Mouse (Mus musculus): ENCODE results near the gene Col25a1. TPM values are rescaled to one million over a fixed set of nuclear protein-coding genes. Genes with fewer than 3 reads are reported as not detected.

Col25a1 gene
- polyA plus RNA-seq, 1 experiment from 2014 or later, result 7.9 TPM

DNA sequence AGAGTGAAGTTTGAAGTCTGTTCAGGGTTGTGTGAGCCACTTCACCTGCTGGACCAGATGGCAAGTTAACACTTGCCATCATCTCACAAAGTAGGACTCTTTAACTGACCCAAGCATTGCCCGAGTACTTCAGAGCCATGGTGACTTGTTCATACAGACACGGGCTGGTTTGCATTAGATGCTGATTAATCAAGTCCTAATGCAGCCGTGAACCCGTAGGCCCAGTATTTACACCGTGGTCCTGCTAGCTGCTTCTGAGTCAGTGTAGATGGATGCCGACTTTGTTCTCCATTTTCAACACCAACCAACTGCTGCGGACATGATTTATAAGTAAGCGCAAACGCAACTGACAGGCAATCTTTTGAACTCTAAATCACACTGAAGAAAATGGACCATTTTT lies 287.6 kb downstream of the Col25a1 start:
- no peak overlapping the region for H3K9ac ChIP-seq (replicated peaks; ENCODE audit: low read depth, low read length)
- H3K36me3 ChIP-seq (ENCODE audit: control insufficient read depth, insufficient read depth, low read length), result no peaks in the 10 kb centered on the region
- no peak overlapping the region for H3K4me2 ChIP-seq (replicated peaks; ENCODE audit: low read depth, low read length)
- no peak for ATAC-seq (ENCODE audit: insufficient number of reproducible peaks, insufficient read depth, low FRiP score, low read depth)
- no peaks in the 10 kb centered on the region for H3K27me3 ChIP-seq (ENCODE audit: control insufficient read depth, insufficient read depth, low read length)
- H3K4me3 ChIP-seq (ENCODE audit: low read depth, low read length), result no peak overlapping the region
- 53% methylated on average over 9 of the region's 9 CpGs for WGBS
- no peak overlapping the region for H3K27ac ChIP-seq (ENCODE audit: low read length)
- H3K4me1 ChIP-seq (ENCODE audit: control insufficient read depth, insufficient read depth, low read length), result no peaks in the 10 kb centered on the region
- H3K9me3 ChIP-seq (ENCODE audit: control insufficient read depth, low read depth, low read length), result no peaks in the 10 kb centered on the region

DNA sequence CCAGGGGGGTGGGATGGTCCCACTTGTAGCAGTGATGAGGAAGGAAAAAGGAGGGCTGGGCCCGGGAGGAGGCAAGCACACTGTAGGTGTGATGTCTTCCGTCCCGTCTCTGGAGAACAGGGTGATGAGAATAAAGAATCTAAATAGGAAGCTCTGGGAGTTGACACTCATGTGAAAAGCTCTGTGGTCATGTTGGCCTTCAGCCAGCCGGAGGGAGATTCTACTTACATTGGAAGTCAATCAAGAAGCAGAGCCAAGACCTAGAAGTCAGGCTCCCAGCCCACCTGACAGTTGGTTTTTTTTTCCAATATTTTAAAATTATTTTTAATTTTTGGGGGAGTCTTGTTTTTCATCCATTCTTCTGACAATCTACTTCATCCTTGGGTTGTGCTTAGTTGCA lies 297.5 kb downstream of the Col25a1 start:
- Histone ChIP-seq H3K36me3 (ENCODE audit: control insufficient read depth, insufficient read depth, low read length) (no peaks in the 10 kb centered on the region), H3K27ac (ENCODE audit: low read length) (no peak overlapping the region), H3K27me3 (ENCODE audit: control insufficient read depth, insufficient read depth, low read length) (no peaks in the 10 kb centered on the region), H3K4me3 (ENCODE audit: low read depth, low read length) (no peak overlapping the region), H3K4me1 (ENCODE audit: control insufficient read depth, insufficient read depth, low read length) (no peaks in the 10 kb centered on the region), H3K9ac (replicated peaks; ENCODE audit: low read depth, low read length) (no peak overlapping the region), H3K9me3 (ENCODE audit: control insufficient read depth, low read depth, low read length) (no peaks in the 10 kb centered on the region), H3K4me2 (replicated peaks; ENCODE audit: low read depth, low read length) (no peak overlapping the region)
- ATAC-seq (ENCODE audit: insufficient number of reproducible peaks, insufficient read depth, low FRiP score, low read depth), result no peak
- WGBS, result 89% methylated on average over 4 of the region's 4 CpGs

DNA sequence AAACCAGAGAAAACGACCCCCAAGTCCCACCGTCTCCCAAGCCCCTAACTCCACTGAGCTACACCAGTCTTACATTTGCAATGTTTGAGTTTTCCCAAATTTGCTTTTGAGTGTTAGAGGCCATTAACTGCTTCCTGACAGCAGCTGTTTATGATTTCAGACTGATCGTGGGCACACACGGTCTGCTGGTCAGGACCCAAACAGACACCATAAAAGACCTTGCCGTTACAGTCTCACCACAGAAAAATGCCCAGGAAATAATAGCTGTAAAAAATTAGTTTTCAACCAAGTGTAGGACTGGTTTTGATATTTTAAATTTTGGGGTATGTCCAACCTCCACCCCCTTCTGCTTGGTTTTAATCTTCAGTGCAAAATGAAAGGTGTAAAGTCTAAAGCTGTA lies 298.8 kb downstream of the Col25a1 start:
- 58% methylated on average over 5 of the region's 5 CpGs for WGBS
- H3K4me3 ChIP-seq (ENCODE audit: low read depth, low read length), result no peak overlapping the region
- H3K36me3 ChIP-seq (ENCODE audit: control insufficient read depth, insufficient read depth, low read length), result no peaks in the 10 kb centered on the region
- no peak overlapping the region for H3K9ac ChIP-seq (replicated peaks; ENCODE audit: low read depth, low read length)
- H3K9me3 ChIP-seq (ENCODE audit: control insufficient read depth, low read depth, low read length), result no peaks in the 10 kb centered on the region
- H3K4me1 ChIP-seq (ENCODE audit: control insufficient read depth, insufficient read depth, low read length), result no peaks in the 10 kb centered on the region
- ATAC-seq (ENCODE audit: insufficient number of reproducible peaks, insufficient read depth, low FRiP score, low read depth), result no peak
- no peak overlapping the region for H3K27ac ChIP-seq (ENCODE audit: low read length)
- no peak overlapping the region for H3K4me2 ChIP-seq (replicated peaks; ENCODE audit: low read depth, low read length)
- H3K27me3 ChIP-seq (ENCODE audit: control insufficient read depth, insufficient read depth, low read length), result no peaks in the 10 kb centered on the region

GRCm38 (mm10) chr3:130432818-130433217 lies 301.5 kb downstream of the Col25a1 start:
- ATAC-seq (ENCODE audit: insufficient number of reproducible peaks, insufficient read depth, low FRiP score, low read depth), result no peak
- 74% methylated on average over 5 of the region's 5 CpGs for WGBS

DNA sequence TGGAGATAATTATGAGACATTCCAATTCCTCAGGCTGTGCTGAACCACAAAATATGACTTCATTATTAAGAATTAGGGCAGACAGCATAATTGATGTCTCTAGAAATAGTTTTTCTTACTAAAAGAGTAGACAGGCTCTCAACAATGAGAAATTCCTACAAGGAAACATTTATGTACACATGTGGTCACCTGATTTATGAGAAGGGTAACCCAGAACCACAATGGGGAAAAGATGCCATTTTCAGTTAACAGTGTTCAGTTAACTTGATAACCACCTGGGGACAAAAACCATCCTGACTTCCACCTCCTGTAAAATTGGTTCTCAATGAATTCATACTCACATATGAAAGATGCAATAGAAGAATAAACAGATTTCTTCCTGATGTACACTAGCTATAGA lies 305.7 kb downstream of the Col25a1 start:
- Histone ChIP-seq H3K4me1 (ENCODE audit: control insufficient read depth, insufficient read depth, low read length) (0 out of 2 replicates have a peak, but pooled peaks cover 2% of the 10 kb centered on the region), H3K4me3 (ENCODE audit: low read depth, low read length) (no peak overlapping the region), H3K9me3 (ENCODE audit: control insufficient read depth, low read depth, low read length) (no peaks in the 10 kb centered on the region), H3K27ac (ENCODE audit: low read length) (no peak overlapping the region), H3K4me2 (replicated peaks; ENCODE audit: low read depth, low read length) (no peak overlapping the region), H3K27me3 (ENCODE audit: control insufficient read depth, insufficient read depth, low read length) (no peaks in the 10 kb centered on the region), H3K9ac (replicated peaks; ENCODE audit: low read depth, low read length) (no peak overlapping the region), H3K36me3 (ENCODE audit: control insufficient read depth, insufficient read depth, low read length) (no peaks in the 10 kb centered on the region)
- no peak for ATAC-seq (ENCODE audit: insufficient number of reproducible peaks, insufficient read depth, low FRiP score, low read depth)

More at GRCm38 (mm10) chr3:130432818-130433217, 301.5 kb downstream of the Col25a1 start:
- no peaks in the 10 kb centered on the region for H3K4me1 ChIP-seq (ENCODE audit: control insufficient read depth, insufficient read depth, low read length)
- H3K4me3 ChIP-seq (ENCODE audit: low read depth, low read length), result no peak overlapping the region
- no peaks in the 10 kb centered on the region for H3K36me3 ChIP-seq (ENCODE audit: control insufficient read depth, insufficient read depth, low read length)
- no peak overlapping the region for H3K27ac ChIP-seq (ENCODE audit: low read length)
- no peak overlapping the region for H3K4me2 ChIP-seq (replicated peaks; ENCODE audit: low read depth, low read length)
- H3K9me3 ChIP-seq (ENCODE audit: control insufficient read depth, low read depth, low read length), result no peaks in the 10 kb centered on the region
- H3K27me3 ChIP-seq (ENCODE audit: control insufficient read depth, insufficient read depth, low read length), result no peaks in the 10 kb centered on the region
- H3K9ac ChIP-seq (replicated peaks; ENCODE audit: low read depth, low read length), result no peak overlapping the region

GRCm38 (mm10) chr3:130439767-130440166 lies 308.5 kb downstream of the Col25a1 start:
- Histone ChIP-seq H3K4me1 (ENCODE audit: control insufficient read depth, insufficient read depth, low read length) (0 out of 2 replicates have a peak, but pooled peaks cover 2% of the 10 kb centered on the region), H3K36me3 (ENCODE audit: control insufficient read depth, insufficient read depth, low read length) (no peaks in the 10 kb centered on the region), H3K27ac (ENCODE audit: low read length) (no peak overlapping the region), H3K9ac (replicated peaks; ENCODE audit: low read depth, low read length) (no peak overlapping the region), H3K9me3 (ENCODE audit: control insufficient read depth, low read depth, low read length) (no peaks in the 10 kb centered on the region), H3K27me3 (ENCODE audit: control insufficient read depth, insufficient read depth, low read length) (no peaks in the 10 kb centered on the region), H3K4me2 (replicated peaks; ENCODE audit: low read depth, low read length) (no peak overlapping the region), H3K4me3 (ENCODE audit: low read depth, low read length) (no peak overlapping the region)
- ATAC-seq (ENCODE audit: insufficient number of reproducible peaks, insufficient read depth, low FRiP score, low read depth), result no peak
- 90% methylated on average over 6 of the region's 6 CpGs for WGBS

- Histone ChIP-seq H3K36me3 (ENCODE audit: control insufficient read depth, insufficient read depth, low read length) (no peaks in the 10 kb centered on the region), H3K9ac (replicated peaks; ENCODE audit: low read depth, low read length) (no peak overlapping the region), H3K27ac (ENCODE audit: low read length) (no peak overlapping the region), H3K9me3 (ENCODE audit: control insufficient read depth, low read depth, low read length) (no peaks in the 10 kb centered on the region), H3K4me2 (replicated peaks; ENCODE audit: low read depth, low read length) (no peak overlapping the region), H3K4me1 (ENCODE audit: control insufficient read depth, insufficient read depth, low read length) (0 out of 2 replicates have a peak, but pooled peaks cover 2% of the 10 kb centered on the region), H3K4me3 (ENCODE audit: low read depth, low read length) (no peak overlapping the region), H3K27me3 (ENCODE audit: control insufficient read depth, insufficient read depth, low read length) (no peaks in the 10 kb centered on the region)
- no peak for ATAC-seq (ENCODE audit: insufficient number of reproducible peaks, insufficient read depth, low FRiP score, low read depth)
- WGBS, result 37% methylated on average over 12 of the region's 12 CpGs
Measured at GRCm38 (mm10) chr3:130440689-130441088, 309.4 kb downstream of the Col25a1 start.

DNA sequence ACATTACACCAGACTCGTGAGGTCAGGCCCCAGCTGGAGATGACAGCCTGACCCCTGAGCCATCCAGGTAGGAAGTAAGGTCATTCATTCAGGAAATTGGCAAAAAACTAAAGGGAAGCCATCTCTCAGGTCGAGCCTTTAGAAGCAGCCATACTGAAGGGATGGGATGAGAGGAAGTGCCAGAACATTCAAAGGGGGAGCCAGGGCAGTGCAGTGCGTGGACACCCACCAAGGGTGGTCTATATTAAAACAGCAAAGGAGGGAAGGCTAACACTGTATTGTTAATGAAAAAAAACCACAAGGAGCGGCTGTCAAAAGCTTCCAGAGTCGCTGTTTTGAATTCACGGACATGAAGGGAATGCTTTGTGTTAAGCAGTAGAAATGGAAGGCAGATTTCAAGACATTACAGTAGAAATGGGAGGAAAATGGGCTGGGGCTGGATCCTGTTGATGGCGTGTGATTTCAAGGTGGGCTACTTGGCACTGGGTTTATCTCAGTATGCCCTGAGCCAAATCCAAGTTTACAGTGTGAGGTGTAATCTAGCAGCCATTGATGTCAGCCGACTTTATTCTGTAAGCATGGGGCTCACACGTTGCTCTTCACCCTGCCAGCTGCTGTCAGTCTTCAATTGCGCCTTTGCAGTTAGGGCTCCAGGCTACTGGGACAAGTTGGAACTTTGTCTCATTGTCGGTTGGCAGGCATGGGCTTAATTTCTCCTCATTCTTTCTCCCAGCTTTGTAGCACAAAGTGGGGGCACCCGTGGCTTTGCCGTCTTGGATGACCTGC lies 312.7 kb downstream of the Col25a1 start:
- H3K9me3 ChIP-seq (ENCODE audit: control insufficient read depth, low read depth, low read length), result no peaks in the 10 kb centered on the region
- H3K9ac ChIP-seq (replicated peaks; ENCODE audit: low read depth, low read length), result no peak overlapping the region
- 58% methylated on average over 13 of the region's 13 CpGs for WGBS
- no peaks in the 10 kb centered on the region for H3K36me3 ChIP-seq (ENCODE audit: control insufficient read depth, insufficient read depth, low read length)
- H3K4me1 ChIP-seq (ENCODE audit: control insufficient read depth, insufficient read depth, low read length), result 0 out of 2 replicates have a peak, but pooled peaks cover 2% of the 10 kb centered on the region
- no peak overlapping the region for H3K4me2 ChIP-seq (replicated peaks; ENCODE audit: low read depth, low read length)
- no peaks in the 10 kb centered on the region for H3K27me3 ChIP-seq (ENCODE audit: control insufficient read depth, insufficient read depth, low read length)
- H3K27ac ChIP-seq (ENCODE audit: low read length), result no peak overlapping the region
- no peak overlapping the region for H3K4me3 ChIP-seq (ENCODE audit: low read depth, low read length)
- no peak for ATAC-seq (ENCODE audit: insufficient number of reproducible peaks, insufficient read depth, low FRiP score, low read depth)

DNA sequence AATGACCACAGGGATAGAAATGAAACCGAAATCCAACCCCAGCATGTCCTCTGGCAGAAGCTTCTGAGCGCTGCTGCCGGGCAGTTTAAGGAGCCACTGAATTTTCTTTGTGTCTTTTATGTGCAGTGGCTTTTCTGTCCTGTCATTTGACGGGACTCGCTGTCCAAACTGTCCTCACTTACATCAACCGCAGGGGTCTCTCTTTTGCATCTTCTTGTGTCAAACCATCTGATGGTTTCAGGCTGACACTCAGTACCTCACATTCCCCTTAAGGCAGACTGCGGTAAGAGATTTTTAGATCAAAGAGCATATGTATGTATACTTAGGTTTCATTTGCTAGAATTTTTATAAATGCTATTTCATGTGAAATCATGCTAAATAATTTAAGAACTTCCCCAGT lies 318.6 kb downstream of the Col25a1 start:
- Histone ChIP-seq H3K9ac (replicated peaks; ENCODE audit: low read depth, low read length) (no peak overlapping the region), H3K36me3 (ENCODE audit: control insufficient read depth, insufficient read depth, low read length) (no peaks in the 10 kb centered on the region), H3K27me3 (ENCODE audit: control insufficient read depth, insufficient read depth, low read length) (no peaks in the 10 kb centered on the region), H3K4me2 (replicated peaks; ENCODE audit: low read depth, low read length) (no peak overlapping the region), H3K4me3 (ENCODE audit: low read depth, low read length) (no peak overlapping the region), H3K27ac (ENCODE audit: low read length) (no peak overlapping the region), H3K9me3 (ENCODE audit: control insufficient read depth, low read depth, low read length) (no peaks in the 10 kb centered on the region), H3K4me1 (ENCODE audit: control insufficient read depth, insufficient read depth, low read length) (no peaks in the 10 kb centered on the region)
- no peak for ATAC-seq (ENCODE audit: insufficient number of reproducible peaks, insufficient read depth, low FRiP score, low read depth)
- WGBS, result 84% methylated on average over 7 of the region's 7 CpGs

Measured in stomach, embryonic 14.5 days (tissue).